Mouse (Mus musculus): Measurements from ENCODE around the gene Nfyc. TPM values are rescaled to one million over a fixed set of nuclear protein-coding genes. Genes with fewer than 3 reads are reported as not detected.

Nfyc gene
- total and polyA plus RNA-seq, 3 experiments: 39.5 to 178 (median 64.8) TPM

GRCm38 (mm10) chr4:120870262-120870748, 38.9 kb upstream of the Nfyc start:
- H3K79me2 ChIP-seq (ENCODE audit: control insufficient read depth, insufficient read depth, low read length, poor library complexity): no peaks in the 10 kb centered on the region
- no peak overlapping the region for H3K27ac ChIP-seq (ENCODE audit: control insufficient read depth, low read depth, low read length)
- TF ChIP-seq MYB (IDR thresholded peaks at IDR 0.05; ENCODE audit: low read depth, low read length) (no peak), ZC3H11A (IDR thresholded peaks at IDR 0.05; ENCODE audit: low read depth, low read length) (no peak), CHD2 (IDR thresholded peaks at IDR 0.05; ENCODE audit: low read length) (no peak), GATA1 (IDR thresholded peaks at IDR 0.05; ENCODE audit: low read depth, low read length) (no peak), RCOR1 (IDR thresholded peaks at IDR 0.05; ENCODE audit: low read depth, low read length) (no peak), ZKSCAN1 (IDR thresholded peaks at IDR 0.05; ENCODE audit: low read depth, low read length) (no peak), POLR2AphosphoS5 (IDR thresholded peaks at IDR 0.05; ENCODE audit: borderline replicate concordance, low read depth, low read length) (no peak), TCF12 (IDR thresholded peaks at IDR 0.05; ENCODE audit: low read depth, low read length) (no peak), JUND (IDR thresholded peaks at IDR 0.05; ENCODE audit: low read depth, low read length) (no peak), GABPA (IDR thresholded peaks at IDR 0.05; ENCODE audit: low read depth, low read length) (no peak), ELF1 (IDR thresholded peaks at IDR 0.05; ENCODE audit: low read depth, low read length) (no peak), TAL1 (IDR thresholded peaks at IDR 0.05; ENCODE audit: low read length) (no peak), CHD1 (IDR thresholded peaks at IDR 0.05; ENCODE audit: low read depth, low read length) (no peak), RAD21 (IDR thresholded peaks at IDR 0.05; ENCODE audit: low read depth, low read length) (no peak)
- H3K4me3 ChIP-seq (ENCODE audit: control insufficient read depth in 1 of 2, insufficient read depth in 1 of 2, low read depth in 2 of 2, low read length in 2 of 2): no peak overlapping the region
- H3K36me3 ChIP-seq (ENCODE audit: control insufficient read depth in 1 of 2, insufficient read depth in 2 of 2, low read length in 2 of 2): no peaks in the 10 kb centered on the region
- no peaks in the 10 kb centered on the region for H3K4me1 ChIP-seq (ENCODE audit: control insufficient read depth in 1 of 2, insufficient read depth in 2 of 2, low read length in 2 of 2)
- DNase-seq (ENCODE audit: low read depth, low spot score): no peak
- H3K9me3 ChIP-seq (replicated peaks; ENCODE audit: insufficient read depth, low read length): no peaks in the 10 kb centered on the region
- H3K9ac ChIP-seq (ENCODE audit: control insufficient read depth, low read depth, low read length, poor library complexity, severe bottlenecking): no peak overlapping the region
- H3K27me3 ChIP-seq (ENCODE audit: control insufficient read depth in 1 of 2, insufficient read depth in 2 of 2, low read length in 2 of 2): peaks cover 13 to 26% of the 10 kb centered on the region in 2 experiments

DNA sequence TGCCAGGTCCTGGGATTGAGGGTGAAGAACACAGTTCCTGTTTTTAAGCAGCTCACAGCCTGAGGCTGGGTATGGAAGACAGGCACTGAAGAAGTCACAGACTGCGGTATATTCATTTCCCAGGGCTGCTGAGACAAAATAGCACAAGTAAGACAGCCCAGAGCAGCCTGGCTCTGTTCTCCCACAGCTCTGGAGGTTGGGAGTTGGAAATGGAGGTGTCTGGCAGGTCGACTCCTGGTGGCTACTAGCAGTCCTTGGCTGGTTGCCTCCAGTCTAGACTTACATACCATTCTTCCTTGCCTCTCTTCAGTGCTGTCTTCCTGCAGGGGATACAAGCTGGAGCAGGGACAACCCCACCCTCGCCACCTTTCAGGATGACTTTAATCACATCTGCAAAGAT, 37.6 kb upstream of the Nfyc start:
- no peak for DNase-seq (ENCODE audit: low read depth, low spot score)
- no peaks in the 10 kb centered on the region for H3K4me1 ChIP-seq (ENCODE audit: control insufficient read depth in 1 of 2, insufficient read depth in 2 of 2, low read length in 2 of 2)
- no peak overlapping the region for H3K27ac ChIP-seq (ENCODE audit: control insufficient read depth, low read depth, low read length)
- H3K36me3 ChIP-seq (ENCODE audit: control insufficient read depth in 1 of 2, insufficient read depth in 2 of 2, low read length in 2 of 2): no peaks in the 10 kb centered on the region
- no peaks in the 10 kb centered on the region for H3K9me3 ChIP-seq (replicated peaks; ENCODE audit: insufficient read depth, low read length)
- no peaks in the 10 kb centered on the region for H3K79me2 ChIP-seq (ENCODE audit: control insufficient read depth, insufficient read depth, low read length, poor library complexity)
- no peak for TF ChIP-seq BHLHE40 (IDR thresholded peaks at IDR 0.05; ENCODE audit: borderline replicate concordance, low read depth, low read length)
- no peak for TF ChIP-seq ZNF384 (IDR thresholded peaks at IDR 0.05; ENCODE audit: low read depth, low read length)
- TF ChIP-seq GATA1 (IDR thresholded peaks at IDR 0.05; ENCODE audit: low read depth, low read length): no peak
- no peak for TF ChIP-seq CHD2 (IDR thresholded peaks at IDR 0.05; ENCODE audit: low read length)
- TF ChIP-seq RCOR1 (IDR thresholded peaks at IDR 0.05; ENCODE audit: low read depth, low read length): no peak
- TF ChIP-seq USF2 (IDR thresholded peaks at IDR 0.05; ENCODE audit: borderline replicate concordance in 1 of 2, insufficient read depth in 1 of 2, low read depth in 1 of 2, low read length in 2 of 2): no peak
- no peak for TF ChIP-seq ZC3H11A (IDR thresholded peaks at IDR 0.05; ENCODE audit: low read depth, low read length)
- no peak for TF ChIP-seq MEF2A (IDR thresholded peaks at IDR 0.05; ENCODE audit: extremely low read depth, insufficient replicate concordance, low read depth, low read length, poor library complexity, severe bottlenecking)
- TF ChIP-seq ZKSCAN1 (IDR thresholded peaks at IDR 0.05; ENCODE audit: low read depth, low read length): no peak
- TF ChIP-seq SMC3 (IDR thresholded peaks at IDR 0.05; ENCODE audit: low read depth, low read length): no peak
- TF ChIP-seq CHD1 (IDR thresholded peaks at IDR 0.05; ENCODE audit: low read depth, low read length): no peak
- TF ChIP-seq NRF1 (IDR thresholded peaks at IDR 0.05; ENCODE audit: insufficient read depth, low read depth, low read length, poor library complexity, severe bottlenecking): no peak
- TF ChIP-seq MXI1 (IDR thresholded peaks at IDR 0.05; ENCODE audit: low read depth, low read length): no peak
- no peak overlapping the region for H3K9ac ChIP-seq (ENCODE audit: control insufficient read depth, low read depth, low read length, poor library complexity, severe bottlenecking)
- peaks cover 10 to 22% of the 10 kb centered on the region in 2 experiments for H3K27me3 ChIP-seq (ENCODE audit: control insufficient read depth in 1 of 2, insufficient read depth in 2 of 2, low read length in 2 of 2)
- no peak overlapping the region for H3K4me3 ChIP-seq (ENCODE audit: control insufficient read depth in 1 of 2, insufficient read depth in 1 of 2, low read depth in 2 of 2, low read length in 2 of 2)

Measured in MEL (cell line).